Mouse (Mus musculus) liver, embryonic 11.5 days (tissue): ENCODE measurements around the gene Spatc1l. TPM values are rescaled to one million over a fixed set of nuclear protein-coding genes. Genes with fewer than 3 reads are reported as not detected.

Experiments used
- ATAC-seq: fragments of 200-750 bp; cut with Nextera tagmentation; replicated peaks from 2 replicates; pipeline ENCODE4 v1.8.0; 2017; ENCODE audit warnings: moderate number of reproducible peaks, mild to moderate bottlenecking, moderate TSS enrichment, moderate library complexity; ENCODE audit not compliant: low FRiP score
- DNase-seq: peaks from one replicate; pipeline ENCODE4 v3.0.0-alpha.2; 2017; ENCODE audit warnings: low spot score
- H3K27ac ChIP-seq: fragments of 300-500 bp; sonication (generic); 2 replicates; pipeline ENCODE4 v1.5.1; 2014; ENCODE audit warnings: mild to moderate bottlenecking, low read depth, low read length, control low read depth
- H3K27me3 ChIP-seq: fragments of 300-500 bp; sonication (generic); replicated peaks from 2 replicates; pipeline ENCODE4 v1.6.1; 2014; ENCODE audit warnings: low read length, mixed read lengths; ENCODE audit not compliant: control insufficient read depth, insufficient read depth
- H3K36me3 ChIP-seq: fragments of 300-500 bp; sonication (generic); 2 replicates; pipeline ENCODE4 v1.6.1; 2014; ENCODE audit warnings: mild to moderate bottlenecking, low read length, moderate library complexity, mixed read lengths; ENCODE audit not compliant: control insufficient read depth, insufficient read depth
- H3K4me1 ChIP-seq: fragments of 300-500 bp; sonication (generic); replicated peaks from 2 replicates; pipeline ENCODE4 v1.6.1; 2014; ENCODE audit warnings: low read length, mixed read lengths; ENCODE audit not compliant: control insufficient read depth, insufficient read depth
- H3K4me2 ChIP-seq: fragments of 300-500 bp; sonication (generic); 2 replicates; pipeline ENCODE4 v1.6.1; 2014; ENCODE audit warnings: mild to moderate bottlenecking, control low read depth, moderate library complexity
- H3K4me3 ChIP-seq: fragments of 300-500 bp; sonication (generic); 2 replicates; pipeline ENCODE4 v1.5.1; 2014; ENCODE audit warnings: low read depth, low read length, control low read depth
- H3K9ac ChIP-seq: fragments of 300-500 bp; sonication (generic); 2 replicates; pipeline ENCODE4 v1.6.1; 2014; ENCODE audit warnings: low read depth, low read length, control low read depth
- H3K9me3 ChIP-seq: fragments of 300-500 bp; sonication (generic); 2 replicates; pipeline ENCODE4 v1.6.1; 2016; ENCODE audit warnings: low read length, inconsistent platforms, mixed read lengths; ENCODE audit not compliant: control insufficient read depth
- WGBS: fragments of 180-500 bp; shearing (Covaris S2); extraction: QIAGEN DNeasy Blood & Tissue Kit; methylation state at CpG from one replicate; pipeline ENCODE4 v1.1.7; 2014; 5-methylcytosine and 5-hydroxymethylcytosine counted together
- polyA plus RNA-seq: library from polyadenylated mRNA; unstranded; fragments of >200 nt; fragmentation: Nextera tagmentation; extraction: Ambion mirVana; gene quantifications from 2 replicates; pipeline ENCODE4 v1.2.1, GENCODE M21; 2014

Spatc1l gene
- polyA plus RNA-seq, 1 experiment from 2014 or later: not detected

DNA sequence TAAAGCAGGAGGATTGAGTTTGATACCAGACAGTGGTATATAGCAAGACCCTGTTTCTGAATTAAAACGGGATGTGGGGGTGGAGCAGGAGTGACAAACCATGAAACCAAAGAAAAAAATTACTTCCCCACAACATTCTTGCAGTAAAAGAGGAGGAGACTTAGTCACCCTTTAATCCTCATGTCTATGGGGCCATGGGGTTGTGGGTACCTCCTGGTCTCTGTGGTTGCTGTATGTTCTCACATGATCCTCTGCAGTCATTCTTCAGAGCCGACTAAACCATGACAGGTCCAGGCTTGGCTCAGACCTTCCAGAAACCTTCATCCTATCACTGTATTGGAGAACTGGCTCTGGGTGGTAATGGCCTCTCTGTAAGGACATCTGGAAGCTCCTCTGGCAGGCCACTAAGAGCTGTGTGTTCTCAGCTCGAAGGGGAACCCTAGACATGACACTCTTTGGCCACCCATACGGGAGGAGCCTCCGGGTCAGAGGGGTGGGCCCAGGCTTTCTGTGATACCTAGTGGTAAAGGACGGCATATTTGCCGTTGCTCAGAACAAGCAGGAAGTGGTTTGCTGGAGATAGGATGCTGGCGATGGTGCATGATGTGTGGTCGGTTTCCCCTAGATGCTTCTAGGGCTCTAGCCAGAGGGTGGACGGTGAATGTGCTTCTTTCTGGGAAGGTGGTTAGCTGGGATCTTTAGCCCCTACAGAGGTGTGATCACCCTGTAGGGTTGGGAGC is 19.3 kb upstream of the Spatc1l start:
- H3K27me3 ChIP-seq: no peaks in the 10 kb centered on the region
- H3K36me3 ChIP-seq: peaks cover 29% of the 10 kb centered on the region
- ATAC-seq (no peak), DNase-seq (no peak)
- no peaks in the 10 kb centered on the region for H3K4me1 ChIP-seq
- 52% methylated on average over 10 of the region's 10 CpGs for WGBS
- no peak overlapping the region for H3K9ac ChIP-seq
- H3K4me2 ChIP-seq: no peak overlapping the region
- no peaks in the 10 kb centered on the region for H3K9me3 ChIP-seq
- no peak overlapping the region for H3K27ac ChIP-seq
- H3K4me3 ChIP-seq: no peak overlapping the region

DNA sequence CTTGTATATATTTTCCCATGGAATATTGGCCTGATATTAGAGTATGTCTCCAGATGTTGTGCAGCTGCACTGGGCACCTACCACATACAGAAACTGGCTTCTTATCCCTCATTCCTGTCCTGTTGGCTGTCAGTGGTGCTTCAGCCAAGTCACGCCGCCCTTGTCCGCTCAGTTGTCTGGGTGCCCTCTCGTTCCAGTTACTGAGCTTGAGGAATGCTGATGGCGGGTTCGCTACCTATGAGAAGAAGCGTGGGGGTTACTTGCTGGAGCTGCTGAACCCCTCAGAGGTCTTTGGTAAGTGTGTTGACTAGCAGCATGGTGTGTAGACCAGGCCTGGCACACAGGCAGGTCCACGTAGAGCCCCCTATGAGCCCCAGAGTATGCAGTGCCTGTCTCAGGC is 15.5 kb upstream of the Spatc1l start:
- no peak overlapping the region for H3K27ac ChIP-seq
- no peak overlapping the region for H3K4me3 ChIP-seq
- ATAC-seq (no peak), DNase-seq (no peak)
- no peaks in the 10 kb centered on the region for H3K9me3 ChIP-seq
- no peaks in the 10 kb centered on the region for H3K27me3 ChIP-seq
- no peak overlapping the region for H3K9ac ChIP-seq
- peaks cover 27% of the 10 kb centered on the region for H3K36me3 ChIP-seq
- no peaks in the 10 kb centered on the region for H3K4me1 ChIP-seq
- 88% methylated on average over 8 of the region's 8 CpGs for WGBS
- no peak overlapping the region for H3K4me2 ChIP-seq

DNA sequence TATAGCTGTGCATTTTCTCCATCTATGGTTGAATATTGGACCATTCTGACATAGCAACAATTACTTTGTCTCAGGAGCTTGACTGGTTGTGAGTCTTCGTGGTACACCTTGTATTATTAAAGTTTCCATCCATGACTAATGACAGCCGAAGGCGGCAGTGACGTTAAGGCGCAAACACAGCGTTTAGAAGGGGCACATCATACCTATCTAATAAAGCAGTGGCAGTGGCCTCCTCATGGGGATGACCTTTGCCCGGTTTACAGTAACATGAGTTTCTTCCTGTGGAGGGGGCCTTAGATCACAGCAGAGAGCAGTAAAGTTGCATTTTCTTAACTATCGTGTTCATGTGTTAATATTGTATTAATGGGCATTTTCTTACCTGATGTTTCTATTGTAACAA is 13.9 kb upstream of the Spatc1l start:
- H3K27ac ChIP-seq: no peak overlapping the region
- no peak overlapping the region for H3K4me3 ChIP-seq
- ATAC-seq (no peak), DNase-seq (no peak)
- H3K9me3 ChIP-seq: no peaks in the 10 kb centered on the region
- H3K4me2 ChIP-seq: no peak overlapping the region
- no peaks in the 10 kb centered on the region for H3K4me1 ChIP-seq
- 93% methylated on average over 8 of the region's 8 CpGs for WGBS
- H3K9ac ChIP-seq: no peak overlapping the region
- peaks cover 37% of the 10 kb centered on the region for H3K36me3 ChIP-seq
- no peaks in the 10 kb centered on the region for H3K27me3 ChIP-seq

DNA sequence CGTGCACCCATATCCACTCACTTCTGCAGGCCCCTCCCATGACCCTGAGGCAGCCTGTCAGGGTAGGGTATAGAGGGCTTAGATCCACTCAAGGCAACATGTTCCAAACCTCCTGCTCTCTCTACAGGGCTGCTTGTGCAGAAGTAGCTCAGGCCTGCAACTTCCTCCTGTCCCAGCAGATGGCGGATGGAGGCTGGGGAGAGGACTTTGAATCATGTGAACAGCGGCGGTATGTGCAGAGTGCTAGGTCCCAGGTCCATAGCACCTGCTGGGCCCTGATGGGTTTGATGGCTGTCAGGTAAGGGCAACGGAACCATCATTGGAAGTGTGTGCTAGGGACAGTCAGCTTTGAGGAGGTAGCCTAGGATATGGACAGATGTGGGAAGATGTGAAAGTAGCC is 11.6 kb upstream of the Spatc1l start:
- Histone ChIP-seq H3K36me3 (peaks cover 38% of the 10 kb centered on the region), H3K9me3 (no peaks in the 10 kb centered on the region), H3K9ac (no peak overlapping the region), H3K4me2 (no peak overlapping the region), H3K4me3 (no peak overlapping the region), H3K4me1 (no peaks in the 10 kb centered on the region), H3K27me3 (no peaks in the 10 kb centered on the region), H3K27ac (no peak overlapping the region)
- 83% methylated on average over 5 of the region's 5 CpGs for WGBS
- ATAC-seq (no peak), DNase-seq (no peak)

DNA sequence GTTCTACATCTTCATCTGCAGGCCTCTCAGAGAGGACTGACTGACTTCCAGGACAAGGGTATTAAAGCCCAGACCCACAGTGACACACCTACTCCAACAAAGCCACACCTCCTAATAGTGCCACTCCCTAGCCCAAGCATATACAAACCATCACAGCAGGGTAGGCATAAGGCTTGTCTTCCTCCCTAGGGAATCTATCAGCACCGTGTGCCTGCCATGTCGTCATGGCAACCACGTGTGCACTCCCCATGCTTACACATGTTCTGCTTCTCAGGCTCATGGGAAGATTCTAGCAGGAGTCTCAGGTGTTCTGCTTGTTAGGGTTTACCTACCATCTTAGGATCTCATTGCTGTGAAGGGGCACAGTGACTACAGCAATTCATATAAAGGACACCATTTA is 10.5 kb upstream of the Spatc1l start:
- H3K27me3 ChIP-seq: no peaks in the 10 kb centered on the region

DNA sequence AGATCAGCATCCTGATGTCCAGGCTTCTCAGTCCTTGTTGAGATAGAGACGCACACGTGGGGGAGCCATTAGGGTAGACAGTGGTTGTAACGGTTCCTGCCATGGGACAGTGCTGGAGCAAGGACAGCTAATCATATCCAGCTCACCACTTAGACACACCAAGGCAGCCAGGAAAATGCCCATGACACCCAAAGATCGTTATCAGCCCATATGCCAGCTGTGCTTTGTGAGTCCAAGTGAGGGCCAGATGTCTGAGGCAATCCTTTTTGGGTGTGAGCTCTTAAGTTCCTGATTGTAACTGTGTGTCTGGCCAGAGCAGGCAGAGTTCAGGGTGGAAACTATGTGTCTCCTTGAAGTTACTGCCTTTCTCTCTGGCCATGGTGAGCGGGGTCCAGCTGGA is 8.0 kb upstream of the Spatc1l start:
- H3K27ac ChIP-seq: no peak overlapping the region
- no peak for ATAC-seq
- H3K27me3 ChIP-seq: no peaks in the 10 kb centered on the region
- no peak overlapping the region for H3K4me3 ChIP-seq
- H3K9ac ChIP-seq: no peak overlapping the region
- H3K4me2 ChIP-seq: no peak overlapping the region
- DNase-seq: no peak
- H3K36me3 ChIP-seq: peaks cover 33% of the 10 kb centered on the region
- WGBS: 90% methylated on average over 5 of the region's 5 CpGs
- no peaks in the 10 kb centered on the region for H3K9me3 ChIP-seq
- no peaks in the 10 kb centered on the region for H3K4me1 ChIP-seq

More for the DNA sequence above, 10.5 kb upstream of the Spatc1l start:
- peaks cover 36% of the 10 kb centered on the region for H3K36me3 ChIP-seq
- H3K9ac ChIP-seq: no peak overlapping the region
- no peak for ATAC-seq
- DNase-seq: no peak
- H3K4me3 ChIP-seq: no peak overlapping the region
- no peaks in the 10 kb centered on the region for H3K9me3 ChIP-seq
- WGBS: 87% methylated on average over 3 of the region's 3 CpGs
- H3K27ac ChIP-seq: no peak overlapping the region
- no peaks in the 10 kb centered on the region for H3K4me1 ChIP-seq
- H3K4me2 ChIP-seq: no peak overlapping the region

DNA sequence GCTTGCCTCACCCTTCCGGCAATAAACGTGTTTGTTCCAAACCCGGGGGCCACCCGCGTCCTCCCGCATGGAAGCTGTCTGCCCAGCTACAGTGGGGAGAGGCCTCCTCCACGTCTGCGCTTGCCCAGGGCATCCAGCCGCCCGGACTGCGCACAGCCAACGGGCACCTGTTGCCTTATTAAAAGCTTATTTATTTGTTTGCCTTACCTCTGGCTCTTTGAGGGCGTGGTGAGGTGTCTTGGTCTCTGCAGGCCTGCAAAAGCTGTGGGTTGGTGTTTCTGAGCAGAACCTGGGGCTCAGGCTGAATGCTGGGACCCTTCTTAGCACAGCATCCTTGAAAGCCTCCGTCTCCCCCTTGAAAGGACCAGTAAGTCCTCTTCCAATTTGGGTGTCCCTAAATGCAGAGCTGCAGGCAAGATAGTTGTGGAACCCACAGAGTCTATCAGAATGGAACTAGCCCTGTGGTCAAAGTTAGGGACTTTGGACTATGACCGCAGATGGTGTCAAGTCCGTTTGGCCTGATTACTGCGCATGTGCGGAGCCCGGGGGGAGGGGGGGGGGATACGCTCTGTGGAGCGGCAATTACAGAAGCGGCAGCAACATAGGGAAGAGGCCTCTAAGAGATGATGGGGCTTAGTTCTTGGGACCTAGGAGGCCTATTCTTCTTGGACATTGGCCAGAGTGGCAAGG is 8.1 kb downstream of the Spatc1l start:
- Histone ChIP-seq H3K4me2 (no peak overlapping the region), H3K4me3 (no peak overlapping the region), H3K27me3 (no peaks in the 10 kb centered on the region), H3K36me3 (no peaks in the 10 kb centered on the region), H3K9me3 (no peaks in the 10 kb centered on the region), H3K27ac (no peak overlapping the region), H3K4me1 (no peaks in the 10 kb centered on the region), H3K9ac (no peak overlapping the region)
- WGBS: 84% methylated on average over 22 of the region's 22 CpGs
- DNase-seq (no peak), ATAC-seq (no peak)

DNA sequence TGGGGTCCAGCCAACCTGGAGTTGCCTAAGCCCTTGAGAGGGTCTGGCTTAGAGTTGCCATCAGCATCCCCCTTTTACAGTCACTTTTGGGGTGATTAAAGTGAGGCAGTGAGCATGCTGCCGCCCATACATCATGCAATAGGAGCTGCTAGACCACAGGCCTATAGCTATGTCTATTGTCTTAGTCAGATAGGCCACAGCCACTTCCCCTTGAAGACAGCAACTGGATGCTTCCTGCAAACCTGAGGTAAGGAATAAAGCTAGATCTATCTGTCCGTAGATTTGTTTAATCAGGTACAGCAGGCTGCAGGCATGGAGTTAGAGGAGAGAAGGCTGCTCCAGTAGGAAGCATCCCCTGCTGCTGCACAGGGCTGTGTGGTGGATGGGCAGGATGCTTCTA is 9.0 kb downstream of the Spatc1l start:
- Histone ChIP-seq H3K4me3 (no peak overlapping the region), H3K9ac (no peak overlapping the region), H3K4me1 (no peaks in the 10 kb centered on the region), H3K36me3 (no peaks in the 10 kb centered on the region), H3K4me2 (no peak overlapping the region), H3K27ac (no peak overlapping the region), H3K9me3 (no peaks in the 10 kb centered on the region), H3K27me3 (no peaks in the 10 kb centered on the region)
- 32% methylated on average over 2 of the region's 2 CpGs for WGBS
- ATAC-seq: no peak
- no peak for DNase-seq

DNA sequence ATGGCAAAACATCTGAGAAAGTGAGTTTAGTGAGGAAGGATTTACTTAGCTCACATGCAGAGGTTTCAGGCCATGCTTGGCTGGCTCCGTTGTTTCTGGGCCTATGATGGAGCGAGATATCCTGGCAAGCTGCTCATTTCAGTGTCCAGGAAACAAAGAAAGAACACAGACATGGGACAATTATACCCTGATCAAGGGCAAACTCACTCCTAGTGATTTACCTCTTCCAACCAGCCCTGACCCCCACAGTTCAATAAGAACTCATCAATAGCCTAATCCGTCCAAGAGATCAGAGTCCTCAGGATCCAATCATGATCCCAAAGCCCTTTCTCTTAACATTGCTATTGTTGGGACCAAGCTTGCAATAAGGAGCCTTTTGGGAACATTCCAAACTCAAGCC is 10.1 kb downstream of the Spatc1l start:
- H3K36me3 ChIP-seq: no peaks in the 10 kb centered on the region
- WGBS: 74% methylated on average over 3 of the region's 3 CpGs
- no peaks in the 10 kb centered on the region for H3K4me1 ChIP-seq
- no peak overlapping the region for H3K9ac ChIP-seq
- no peak for ATAC-seq
- no peak overlapping the region for H3K4me2 ChIP-seq
- H3K4me3 ChIP-seq: no peak overlapping the region
- H3K9me3 ChIP-seq: no peaks in the 10 kb centered on the region
- H3K27me3 ChIP-seq: no peaks in the 10 kb centered on the region
- no peak overlapping the region for H3K27ac ChIP-seq
- no peak for DNase-seq
